Mouse (Mus musculus): Measurements from ENCODE around the gene Zfp827.

GRCm38 (mm10) chr8:79227916-79228315 lies 199.7 kb downstream of the Zfp827 start:
- TF ChIP-seq CTCF (conservative IDR thresholded peaks at IDR 0.05; ENCODE audit: insufficient read depth, insufficient read length, low read depth, low read length) (no peak), POLR2A (IDR thresholded peaks at IDR 0.05; ENCODE audit: low read depth, low read length) (no peak)
